Mouse (Mus musculus) CH12.LX (cell line): ENCODE measurements around the gene Tmem219.

ENCODE experiments used
- CHD2 ChIP-seq: IDR thresholded peaks from 2 replicates; pipeline ENCODE4 v1.6.1; 2011; ENCODE audit warnings: low read length, improper control_type of control experiment
- CTCF ChIP-seq, 2 experiments: IDR thresholded peaks in 1 of 2; conservative IDR thresholded peaks in 1 of 2; 2 replicates each; pipeline ENCODE4 v1.5.1; 2011 to 2012; ENCODE audit warnings: low read depth in 2 of 2, low read length in 2 of 2, improper control_type of control experiment in 1 of 2, inconsistent platforms in 1 of 2, mild to moderate bottlenecking in 1 of 2, moderate library complexity in 1 of 2
- E2F4 ChIP-seq: IDR thresholded peaks from 2 replicates; pipeline ENCODE4 v1.6.1; 2011; ENCODE audit warnings: low read depth, low read length, improper control_type of control experiment; ENCODE audit not compliant: insufficient replicate concordance
- EP300 ChIP-seq: IDR thresholded peaks from 2 replicates; pipeline ENCODE4 v1.6.1; 2011; ENCODE audit warnings: low read length, improper control_type of control experiment
- MAFK ChIP-seq: IDR thresholded peaks from 2 replicates; pipeline ENCODE4 v1.6.1; 2011; ENCODE audit warnings: low read length, improper control_type of control experiment; ENCODE audit not compliant: insufficient replicate concordance
- MAZ ChIP-seq: IDR thresholded peaks from 2 replicates; pipeline ENCODE4 v1.6.1; 2012; ENCODE audit warnings: low read depth, mild to moderate bottlenecking, inconsistent platforms, low read length, improper control_type of control experiment, moderate library complexity
- MEF2A ChIP-seq: IDR thresholded peaks from 2 replicates; pipeline ENCODE4 v1.6.1; 2014; ENCODE audit warnings: low read depth, mild to moderate bottlenecking, inconsistent platforms, low read length, improper control_type of control experiment, borderline replicate concordance
- MXI1 ChIP-seq: IDR thresholded peaks from 2 replicates; pipeline ENCODE4 v1.6.1; 2011; ENCODE audit warnings: mild to moderate bottlenecking, low read depth, low read length, improper control_type of control experiment
- POLR2A ChIP-seq: IDR thresholded peaks from 2 replicates; pipeline ENCODE4 v1.6.1; 2011; ENCODE audit warnings: low read depth, mild to moderate bottlenecking, improper control_type of control experiment, low read length
- SIN3A ChIP-seq: IDR thresholded peaks from 2 replicates; pipeline ENCODE4 v1.6.1; 2012; ENCODE audit warnings: low read length, improper control_type of control experiment, inconsistent platforms
- TCF12 ChIP-seq: IDR thresholded peaks from 2 replicates; pipeline ENCODE4 v1.6.1; 2014; ENCODE audit warnings: low read depth, mild to moderate bottlenecking, inconsistent platforms, low read length, improper control_type of control experiment
- ZMIZ1 ChIP-seq: IDR thresholded peaks from 2 replicates; pipeline ENCODE4 v1.6.1; 2012; ENCODE audit warnings: low read depth, mild to moderate bottlenecking, inconsistent platforms, low read length, improper control_type of control experiment

DNA sequence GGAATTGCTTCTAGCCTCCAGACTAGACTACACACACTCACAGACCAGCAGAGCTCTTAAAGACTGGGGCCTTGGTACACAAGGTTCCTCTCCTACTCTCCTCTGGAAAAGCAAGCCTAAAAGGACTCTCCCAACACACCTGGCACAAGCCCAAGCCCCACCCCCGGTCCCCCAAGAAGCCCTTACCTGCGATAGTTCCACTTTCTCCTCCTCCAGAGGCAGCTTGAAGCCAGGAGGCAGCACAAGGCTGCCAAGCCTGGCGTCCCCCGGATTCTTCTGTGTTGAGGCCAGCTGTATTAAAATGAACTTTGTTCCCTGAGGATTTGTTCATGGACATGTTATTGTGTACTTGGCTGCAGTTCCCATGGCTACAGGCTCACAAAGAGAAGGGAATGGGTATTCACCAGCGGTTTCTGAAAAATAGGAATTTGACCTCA is at the start of gene Tmem219:
- TF ChIP-seq ZMIZ1: no peak
- TF ChIP-seq EP300: no peak
- no peak for TF ChIP-seq CTCF (conservative IDR thresholded peaks at IDR 0.05 in 1 of 2, IDR thresholded peaks at IDR 0.05 in 1 of 2; ENCODE audit: low read depth in 2 of 2, low read length in 2 of 2)
- TF ChIP-seq CHD2: no peak
- TF ChIP-seq SIN3A: no peak
- no peak for TF ChIP-seq MXI1
- TF ChIP-seq POLR2A: no peak
- no peak for TF ChIP-seq E2F4
- TF ChIP-seq MAZ: no peak
- no peak for TF ChIP-seq MAFK
- TF ChIP-seq TCF12: no peak
- TF ChIP-seq MEF2A: no peak
